Mouse (Mus musculus) MEL (cell line): ENCODE measurements around the gene Gm17657. TPM values are rescaled to one million over a fixed set of nuclear protein-coding genes. Genes with fewer than 3 reads are reported as not detected.

Experiments used
- DNase-seq: peaks from one replicate; pipeline ENCODE4 v3.0.0; 2011; ENCODE audit warnings: low read depth, low spot score
- H3K27ac ChIP-seq: 2 replicates; pipeline ENCODE4 v1.5.1; 2012; ENCODE audit warnings: low read depth, mild to moderate bottlenecking, control low read depth, low read length, moderate library complexity; ENCODE audit not compliant: control insufficient read depth
- H3K27me3 ChIP-seq, 2 experiments: fragments of 150-350 bp in 1 of 2; sonication (generic) in 1 of 2; 2 replicates each; pipeline ENCODE4 v1.6.1; 2012; ENCODE audit warnings: low read length in 2 of 2, mild to moderate bottlenecking in 2 of 2, improper control_type of control experiment in 1 of 2, moderate library complexity in 1 of 2; ENCODE audit not compliant: insufficient read depth in 2 of 2, control insufficient read depth in 1 of 2
- H3K36me3 ChIP-seq, 2 experiments: 2 replicates each; pipeline ENCODE4 v1.6.1; 2012 to 2014; ENCODE audit warnings: low read length in 2 of 2, improper control_type of control experiment in 1 of 2, inconsistent platforms in 1 of 2, mild to moderate bottlenecking in 1 of 2; ENCODE audit not compliant: insufficient read depth in 2 of 2, control insufficient read depth in 1 of 2
- H3K4me1 ChIP-seq, 2 experiments: fragments of 150-350 bp in 1 of 2; sonication (generic) in 1 of 2; 2 replicates each; pipeline ENCODE4 v1.6.1; 2012; ENCODE audit warnings: low read length in 2 of 2, improper control_type of control experiment in 1 of 2, mild to moderate bottlenecking in 1 of 2; ENCODE audit not compliant: insufficient read depth in 2 of 2, control insufficient read depth in 1 of 2
- H3K4me3 ChIP-seq, 2 experiments: fragments of 150-350 bp in 1 of 2; sonication (generic) in 1 of 2; 2 replicates each; pipeline ENCODE4 v1.5.1; 2012; ENCODE audit warnings: low read depth in 2 of 2, low read length in 2 of 2, mild to moderate bottlenecking in 2 of 2, moderate library complexity in 2 of 2, control low read depth in 1 of 2, improper control_type of control experiment in 1 of 2; ENCODE audit not compliant: control insufficient read depth in 1 of 2, insufficient read depth in 1 of 2
- H3K79me2 ChIP-seq: 2 replicates; pipeline ENCODE4 v1.6.1; 2012; ENCODE audit warnings: mild to moderate bottlenecking, low read length, moderate library complexity; ENCODE audit not compliant: control insufficient read depth, poor library complexity, insufficient read depth
- H3K9ac ChIP-seq: 2 replicates; pipeline ENCODE4 v1.6.1; 2012; ENCODE audit warnings: low read depth, mild to moderate bottlenecking, control low read depth, low read length, moderate library complexity; ENCODE audit not compliant: control insufficient read depth, poor library complexity, severe bottlenecking
- H3K9me3 ChIP-seq: fragments of 150-350 bp; sonication (generic); replicated peaks from 2 replicates; pipeline ENCODE4 v1.6.1; 2012; ENCODE audit warnings: mild to moderate bottlenecking, low read length, improper control_type of control experiment, moderate library complexity; ENCODE audit not compliant: insufficient read depth
- BHLHE40 ChIP-seq: IDR thresholded peaks from 2 replicates; pipeline ENCODE4 v1.6.1; 2012; ENCODE audit warnings: low read depth, mild to moderate bottlenecking, inconsistent platforms, low read length, improper control_type of control experiment, borderline replicate concordance
- CHD2 ChIP-seq: IDR thresholded peaks from 2 replicates; pipeline ENCODE4 v1.6.1; 2011; ENCODE audit warnings: low read length, improper control_type of control experiment
- CTCF ChIP-seq, 3 experiments: IDR thresholded peaks in 2 of 3; conservative IDR thresholded peaks in 1 of 3; 2 replicates each; pipeline ENCODE4 v1.5.1; 2011 to 2012; ENCODE audit warnings: low read length in 3 of 3, low read depth in 2 of 3, mild to moderate bottlenecking in 2 of 3, improper control_type of control experiment in 1 of 3, inconsistent platforms in 1 of 3, mixed read lengths in 1 of 3, moderate library complexity in 1 of 3; ENCODE audit not compliant: control insufficient read depth in 1 of 3, insufficient read depth in 1 of 3, poor library complexity in 1 of 3, severe bottlenecking in 1 of 3
- E2F4 ChIP-seq: IDR thresholded peaks from 2 replicates; pipeline ENCODE4 v1.6.1; 2011; ENCODE audit warnings: low read depth, low read length, improper control_type of control experiment, borderline replicate concordance
- ELF1 ChIP-seq: IDR thresholded peaks from 2 replicates; pipeline ENCODE4 v1.6.1; 2014; ENCODE audit warnings: low read depth, mild to moderate bottlenecking, inconsistent platforms, low read length, improper control_type of control experiment, moderate library complexity
- EP300 ChIP-seq, 2 experiments: IDR thresholded peaks; 2 replicates each; pipeline ENCODE4 v1.6.1; 2011; ENCODE audit warnings: improper control_type of control experiment in 2 of 2, low read length in 2 of 2, low read depth in 1 of 2, mild to moderate bottlenecking in 1 of 2
- ETS1 ChIP-seq: IDR thresholded peaks from 2 replicates; pipeline ENCODE4 v1.6.1; 2012; ENCODE audit warnings: low read depth, mild to moderate bottlenecking, inconsistent platforms, low read length, improper control_type of control experiment, moderate library complexity
- GABPA ChIP-seq: IDR thresholded peaks from 2 replicates; pipeline ENCODE4 v1.6.1; 2012; ENCODE audit warnings: low read depth, mild to moderate bottlenecking, inconsistent platforms, low read length, improper control_type of control experiment, moderate library complexity
- GATA1 ChIP-seq: IDR thresholded peaks from 2 replicates; pipeline ENCODE4 v1.6.1; 2011; ENCODE audit warnings: low read depth, low read length, improper control_type of control experiment
- JUND ChIP-seq: IDR thresholded peaks from 2 replicates; pipeline ENCODE4 v1.6.1; 2011; ENCODE audit warnings: low read depth, mild to moderate bottlenecking, improper control_type of control experiment, low read length
- KAT2A ChIP-seq: conservative IDR thresholded peaks from 2 replicates; pipeline ENCODE4 v1.6.1; 2012; ENCODE audit warnings: low read depth, low read length, improper control_type of control experiment, inconsistent platforms
- MAZ ChIP-seq: IDR thresholded peaks from 2 replicates; pipeline ENCODE4 v1.6.1; 2012; ENCODE audit warnings: low read depth, mild to moderate bottlenecking, inconsistent platforms, low read length, improper control_type of control experiment
- MEF2A ChIP-seq: IDR thresholded peaks from 2 replicates; pipeline ENCODE4 v1.6.1; 2014; ENCODE audit warnings: low read depth, mild to moderate bottlenecking, inconsistent platforms, low read length, improper control_type of control experiment; ENCODE audit not compliant: poor library complexity, insufficient replicate concordance, severe bottlenecking; ENCODE audit errors: extremely low read depth
- MYB ChIP-seq: IDR thresholded peaks from 2 replicates; pipeline ENCODE4 v1.6.1; 2011; ENCODE audit warnings: mild to moderate bottlenecking, low read depth, low read length, improper control_type of control experiment
- MYC ChIP-seq: IDR thresholded peaks from 2 replicates; pipeline ENCODE4 v1.6.1; 2011; ENCODE audit warnings: low read depth, mild to moderate bottlenecking, low read length, improper control_type of control experiment, moderate library complexity
- POLR2AphosphoS2 ChIP-seq: IDR thresholded peaks from 2 replicates; pipeline ENCODE4 v1.6.1; 2011; ENCODE audit warnings: low read length, improper control_type of control experiment
- SIN3A ChIP-seq: IDR thresholded peaks from 2 replicates; pipeline ENCODE4 v1.6.1; 2012; ENCODE audit warnings: low read length, improper control_type of control experiment, inconsistent platforms
- TAL1 ChIP-seq: IDR thresholded peaks from 2 replicates; pipeline ENCODE4 v1.6.1; 2012; ENCODE audit warnings: mild to moderate bottlenecking, inconsistent platforms, low read length, moderate library complexity, mixed read lengths
- TBP ChIP-seq: IDR thresholded peaks from 2 replicates; pipeline ENCODE4 v1.8.0; 2011; ENCODE audit warnings: low read depth, low read length, improper control_type of control experiment
- TCF12 ChIP-seq: IDR thresholded peaks from 2 replicates; pipeline ENCODE4 v1.6.1; 2014; ENCODE audit warnings: low read depth, mild to moderate bottlenecking, inconsistent platforms, low read length, improper control_type of control experiment, moderate library complexity
- ZC3H11A ChIP-seq: IDR thresholded peaks from 2 replicates; pipeline ENCODE4 v1.6.1; 2012; ENCODE audit warnings: low read depth, mild to moderate bottlenecking, inconsistent platforms, low read length, improper control_type of control experiment
- ZMIZ1 ChIP-seq: IDR thresholded peaks from 2 replicates; pipeline ENCODE4 v1.6.1; 2012; ENCODE audit warnings: low read depth, mild to moderate bottlenecking, inconsistent platforms, low read length, improper control_type of control experiment, moderate library complexity
- ZNF384 ChIP-seq: IDR thresholded peaks from 2 replicates; pipeline ENCODE4 v1.6.1; 2012; ENCODE audit warnings: low read depth, mild to moderate bottlenecking, inconsistent platforms, low read length, improper control_type of control experiment
- polyA plus RNA-seq, 2 experiments: library from polyadenylated mRNA; stranded (reverse) in 1 of 2; unstranded in 1 of 2; fragments of >175 nt in 1 of 2; fragments of >200 nt in 1 of 2; gene quantifications; 2 replicates each; pipeline versions ENCODE4 v1.2.1 to v1.2.4; 2012; ENCODE audit warnings: low replicate concordance in 2 of 2, low read depth in 1 of 2; ENCODE audit not compliant: insufficient read length in 2 of 2, insufficient read depth in 1 of 2, missing spikeins in 1 of 2
- total RNA-seq: library from RNA; depleted of rRNA; stranded (reverse); fragments of 300-350 nt; gene quantifications from 2 replicates; pipeline ENCODE4 v1.2.3, GENCODE M21; 2012

Gene Gm17657
- total and polyA plus RNA-seq, 3 experiments = 0.31 to 2.7 TPM; not detected in 1

GRCm38 (mm10) chr17:29544064-29544463, 5.4 kb downstream of the Gm17657 start:
- Histone ChIP-seq H3K79me2 (no peaks in the 10 kb centered on the region), H3K27me3 (no peaks in the 10 kb centered on the region), H3K27ac (no peak overlapping the region), H3K9ac (no peak overlapping the region), H3K4me3 (no peak overlapping the region), H3K9me3 (no peaks in the 10 kb centered on the region), H3K36me3 (peaks cover 0 to 12% of the 10 kb centered on the region in 2 experiments; a peak in 2 of 4 replicates), H3K4me1 (peaks cover 7 to 10% of the 10 kb centered on the region in 2 experiments; a peak in 3 of 4 replicates)
- TF ChIP-seq KAT2A = no peak
- peak in 2 of 3 experiments; percentile 21 to 43; a peak in 2 of 6 replicates for TF ChIP-seq CTCF (IDR thresholded peaks at IDR 0.05 in 2 of 3, conservative IDR thresholded peaks at IDR 0.05 in 1 of 3; ENCODE audit: control insufficient read depth in 1 of 3, insufficient read depth in 1 of 3, low read depth in 2 of 3, low read length in 3 of 3, poor library complexity in 1 of 3, severe bottlenecking in 1 of 3)
- 0 out of 2 replicates have a peak, but pooled peaks have one; percentile 51 for TF ChIP-seq MYC
- peak; percentile 26 for DNase-seq

- H3K79me2 ChIP-seq = no peaks in the 10 kb centered on the region
- peaks cover 0 to 5% of the 10 kb centered on the region in 2 experiments; a peak in 2 of 4 replicates for H3K36me3 ChIP-seq
- H3K4me3 ChIP-seq = no peak overlapping the region
- peaks cover 2 to 5% of the 10 kb centered on the region in 2 experiments; a peak in 2 of 4 replicates for H3K4me1 ChIP-seq
- no peaks in the 10 kb centered on the region for H3K9me3 ChIP-seq
- H3K27ac ChIP-seq = no peak overlapping the region
- H3K27me3 ChIP-seq = no peaks in the 10 kb centered on the region
- H3K9ac ChIP-seq = no peak overlapping the region
- no peak for DNase-seq
- TF ChIP-seq SIN3A = no peak
- no peak for TF ChIP-seq GABPA
- TF ChIP-seq TBP = no peak
- no peak for TF ChIP-seq MYC
- TF ChIP-seq POLR2AphosphoS2 = no peak
- TF ChIP-seq TCF12 = no peak
- TF ChIP-seq, all 39 proteins: peak for 0
These were observed 6.4 kb downstream of the Gm17657 start for GRCm38 (mm10) chr17:29542831-29543690.

- Histone ChIP-seq H3K27me3 (no peaks in the 10 kb centered on the region), H3K27ac (peak overlapping the region; percentile 82), H3K4me3 (peak overlapping the region; percentile 48 to 55), H3K36me3 (peaks cover 0 to 3% of the 10 kb centered on the region in 2 experiments; a peak in 2 of 4 replicates), H3K9ac (peak overlapping the region; percentile 67), H3K4me1 (0 out of 4 replicates have a peak, but pooled peaks cover 0 to 3% of the 10 kb centered on the region in 2 experiments), H3K79me2 (no peaks in the 10 kb centered on the region), H3K9me3 (no peaks in the 10 kb centered on the region)
- DNase-seq = peak; percentile 82
- 0 out of 2 replicates have a peak, but pooled peaks have one; percentile 27 for TF ChIP-seq TCF12
- no peak for TF ChIP-seq ELF1
- no peak for TF ChIP-seq MAZ
- TF ChIP-seq MYC = no peak
- peak; percentile 55; the same call in 1 of the 2 replicates for TF ChIP-seq MYB
- no peak for TF ChIP-seq CHD2
- TF ChIP-seq ETS1 = peak; percentile 100
- TF ChIP-seq ZNF384 = no peak
- TF ChIP-seq ZMIZ1 = no peak
- TF ChIP-seq BHLHE40 = peak; percentile 96
- TF ChIP-seq ZC3H11A = peak; percentile 21; the same call in 1 of the 2 replicates
- no peak for TF ChIP-seq KAT2A
- TF ChIP-seq E2F4 = no peak
- TF ChIP-seq EP300 (IDR thresholded peaks at IDR 0.05; ENCODE audit: low read depth in 1 of 2, low read length in 2 of 2) = peak in 1 of 2 experiments; percentile 58; a peak in 2 of 4 replicates
- TF ChIP-seq MEF2A = no peak
- peak; percentile 85 for TF ChIP-seq SIN3A
- peak; percentile 63; the same call in 1 of the 2 replicates for TF ChIP-seq GATA1
- TF ChIP-seq JUND = no peak
- peak; percentile 30 for TF ChIP-seq TAL1
These were observed 8.0 kb downstream of the Gm17657 start for GRCm38 (mm10) chr17:29541419-29541818.
